Mouse (Mus musculus) MEL (cell line): ENCODE measurements around the gene Gm20388.

Experiments
- JUND ChIP-seq: IDR thresholded peaks from 2 replicates; pipeline ENCODE4 v1.6.1; 2011; ENCODE audit warnings: low read depth, mild to moderate bottlenecking, improper control_type of control experiment, low read length
- POLR2A ChIP-seq, 2 experiments: IDR thresholded peaks; 2 replicates each; pipeline ENCODE4 v1.6.1; 2011 to 2012; ENCODE audit warnings: low read length in 2 of 2, mild to moderate bottlenecking in 2 of 2, control low read depth in 1 of 2, improper control_type of control experiment in 1 of 2, low read depth in 1 of 2, moderate library complexity in 1 of 2; ENCODE audit not compliant: control insufficient read depth in 1 of 2, insufficient read depth in 1 of 2, poor library complexity in 1 of 2
- SIN3A ChIP-seq: IDR thresholded peaks from 2 replicates; pipeline ENCODE4 v1.6.1; 2012; ENCODE audit warnings: low read length, improper control_type of control experiment, inconsistent platforms
- ZMIZ1 ChIP-seq: IDR thresholded peaks from 2 replicates; pipeline ENCODE4 v1.6.1; 2012; ENCODE audit warnings: low read depth, mild to moderate bottlenecking, inconsistent platforms, low read length, improper control_type of control experiment, moderate library complexity

DNA sequence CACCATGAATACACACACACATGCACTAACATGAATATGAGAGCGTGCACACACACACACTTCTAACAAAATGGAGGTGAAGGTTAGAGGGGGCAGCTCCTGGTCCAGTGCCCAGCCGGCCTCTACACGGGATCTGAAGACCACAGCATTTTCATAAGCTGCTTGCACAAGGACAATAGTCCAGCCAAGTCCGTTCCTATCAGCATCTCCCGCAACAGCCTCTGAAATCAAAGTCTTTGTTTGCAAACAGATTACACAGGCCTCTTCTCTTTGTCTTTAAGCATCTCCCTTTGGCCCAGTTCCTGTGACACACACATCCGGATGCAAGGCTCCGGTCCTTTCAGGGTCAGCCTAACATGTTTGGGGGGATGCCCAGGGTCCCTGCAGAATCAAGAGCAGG is 1958.3 kb downstream of the Gm20388 start:
- TF ChIP-seq SIN3A = no peak
- no peak for TF ChIP-seq JUND
- TF ChIP-seq ZMIZ1 = no peak
- no peak for TF ChIP-seq POLR2A (IDR thresholded peaks at IDR 0.05; ENCODE audit: control insufficient read depth in 1 of 2, insufficient read depth in 1 of 2, low read depth in 1 of 2, low read length in 2 of 2, poor library complexity in 1 of 2)
